Mouse (Mus musculus): ENCODE data around the gene Slc26a5.

- TF ChIP-seq MAX (IDR thresholded peaks at IDR 0.05; ENCODE audit: low read depth) = no peak
- no peak for TF ChIP-seq POLR2A (IDR thresholded peaks at IDR 0.05; ENCODE audit: insufficient read length, low read depth)
- TF ChIP-seq POLR2AphosphoS2 (IDR thresholded peaks at IDR 0.05; ENCODE audit: insufficient read length, low read depth) = no peak
- no peak for TF ChIP-seq E2F4 (IDR thresholded peaks at IDR 0.05; ENCODE audit: insufficient read depth)
Observed at GRCm38 (mm10) chr5:21828855-21829254, 36.5 kb downstream of the Slc26a5 start.

Measured in myocyte (in vitro differentiated cells).